Mouse (Mus musculus): ENCODE results near the gene Hsh2d. TPM values are rescaled to one million over a fixed set of nuclear protein-coding genes. Genes with fewer than 3 reads are reported as not detected.
A peak's percentile ranks its signal among the peaks of the same experiment; 100 is the strongest.

Gene Hsh2d
- total RNA-seq, 2 experiments from 2014 or later: 0.27 TPM; not detected in 1

- DNase-seq (ENCODE audit: low spot score in 2 of 2): no peak
Observed at GRCm38 (mm10) chr8:72187793-72188331, 1.6 kb upstream of the Hsh2d start.

- DNase-seq (ENCODE audit: low spot score in 2 of 2): no peak
Observed at GRCm38 (mm10) chr8:72190215-72190539, 739 bp downstream of the Hsh2d start.

GRCm38 (mm10) chr8:72192065-72192464 is 2.6 kb downstream of the Hsh2d start:
- no peak for DNase-seq (ENCODE audit: low spot score in 2 of 2)

- DNase-seq (ENCODE audit: low spot score in 2 of 2): no peak
Observed at GRCm38 (mm10) chr8:72197997-72198396, 8.6 kb downstream of the Hsh2d start.

- no peak for DNase-seq (ENCODE audit: low spot score in 2 of 2)
Observed at GRCm38 (mm10) chr8:72208582-72208981, 19.1 kb downstream of the Hsh2d start.

- DNase-seq (ENCODE audit: low spot score in 2 of 2): no peak
Observed at GRCm38 (mm10) chr8:72210222-72210621, 20.8 kb downstream of the Hsh2d start.

- DNase-seq (ENCODE audit: low spot score in 2 of 2): no peak
Observed at GRCm38 (mm10) chr8:72210710-72211109, 21.3 kb downstream of the Hsh2d start.

- no peak for DNase-seq (ENCODE audit: low spot score in 2 of 2)
Observed at GRCm38 (mm10) chr8:72211846-72212245, 22.4 kb downstream of the Hsh2d start.

GRCm38 (mm10) chr8:72212751-72213150 is 23.3 kb downstream of the Hsh2d start, which contains the start of gene Cib3:
Gene Cib3 (minus strand): TSS chr8:72212837.
- peak in 1 of 2 experiments; percentile 28 for DNase-seq (ENCODE audit: low spot score in 2 of 2)

GRCm38 (mm10) chr8:72213536-72213935 is 24.1 kb downstream of the Hsh2d start, which contains the start of gene Gm11034:
Gene Gm11034 (minus strand): TSS chr8:72213636.
- no peak for DNase-seq (ENCODE audit: low spot score in 2 of 2)

GRCm38 (mm10) chr8:72215060-72215459 is 25.6 kb downstream of the Hsh2d start:
- DNase-seq (ENCODE audit: low spot score in 2 of 2): no peak

GRCm38 (mm10) chr8:72215871-72216270 is 26.4 kb downstream of the Hsh2d start:
- no peak for DNase-seq (ENCODE audit: low spot score in 2 of 2)

GRCm38 (mm10) chr8:72218781-72219540 is 29.5 kb downstream of the Hsh2d start:
- DNase-seq (ENCODE audit: low spot score in 2 of 2): no peak

GRCm38 (mm10) chr8:72219541-72220363 is 30.3 kb downstream of the Hsh2d start, which contains the start of gene Fam32a:
Gene Fam32a (plus strand): TSS chr8:72219730.
- peak; percentile 80 to 82 for DNase-seq (ENCODE audit: low spot score in 2 of 2)

GRCm38 (mm10) chr8:72220758-72221157 is 31.3 kb downstream of the Hsh2d start:
- no peak for DNase-seq (ENCODE audit: low spot score in 2 of 2)

- DNase-seq (ENCODE audit: low spot score in 2 of 2): no peak
Observed at GRCm38 (mm10) chr8:72222656-72223055, 33.2 kb downstream of the Hsh2d start.

GRCm38 (mm10) chr8:72239499-72240402 is 50.3 kb downstream of the Hsh2d start, which contains the start of gene Ap1m1:
Gene Ap1m1 (plus strand): TSS chr8:72240018.
- peak; percentile 93 to 97 for DNase-seq (ENCODE audit: low spot score in 2 of 2)

GRCm38 (mm10) chr8:72240403-72240763 is 50.9 kb downstream of the Hsh2d start:
- DNase-seq (ENCODE audit: low spot score in 2 of 2): no peak

GRCm38 (mm10) chr8:72240951-72241350 is 51.5 kb downstream of the Hsh2d start:
- no peak for DNase-seq (ENCODE audit: low spot score in 2 of 2)

GRCm38 (mm10) chr8:72242226-72242625 is 52.8 kb downstream of the Hsh2d start:
- no peak for DNase-seq (ENCODE audit: low spot score in 2 of 2)

GRCm38 (mm10) chr8:72244610-72245009 is 55.2 kb downstream of the Hsh2d start:
- DNase-seq (ENCODE audit: low spot score in 2 of 2): no peak
